Mouse (Mus musculus): ENCODE measurements around the gene A4gnt. TPM values are rescaled to one million over a fixed set of nuclear protein-coding genes. Genes with fewer than 3 reads are reported as not detected.

Gene A4gnt
- polyA plus RNA-seq, 1 experiment from 2014 or later, result not detected

Other genes starting within 250 kb of the A4gnt start
- 2.5 and 3.2 TPM in 2 replicates for gene Mras, start 175.1 kb upstream of the A4gnt start, polyA plus RNA-seq (2015; fragmentation: Nextera tagmentation; extraction: Ambion mirVana)
- not detected in 2 replicates for gene Nme9, start 161.0 kb upstream of the A4gnt start, polyA plus RNA-seq (2015; fragmentation: Nextera tagmentation; extraction: Ambion mirVana)
- 8.8 and 9.3 TPM in 2 replicates for gene Armc8, start 43.6 kb upstream of the A4gnt start, polyA plus RNA-seq (2015; fragmentation: Nextera tagmentation; extraction: Ambion mirVana)
- gene Dbr1, start 36.7 kb upstream of the A4gnt start, polyA plus RNA-seq (2015; fragmentation: Nextera tagmentation; extraction: Ambion mirVana), result 16.0 and 16.3 TPM in 2 replicates
- gene Dzip1l, start 17.0 kb downstream of the A4gnt start, polyA plus RNA-seq (2015; fragmentation: Nextera tagmentation; extraction: Ambion mirVana), result 0.78 and 0.89 TPM in 2 replicates
- 0.05 and 0.09 TPM in 2 replicates for gene Cldn18, start 104.8 kb downstream of the A4gnt start, polyA plus RNA-seq (2015; fragmentation: Nextera tagmentation; extraction: Ambion mirVana)